Mouse (Mus musculus) mouse embryonic stem cell (cell line): ENCODE measurements around the gene Jak3.

Experiments used
- in situ Hi-C, 2 experiments: fragments of 300-500 bp; cut with MboI; formaldehyde crosslinking; loops; 1 replicate in 1 of 2; 3 replicates in 1 of 2; pipeline ENCODE4 v1.14.3; 2019 to 2020; ENCODE audit warnings: low sequenced_read_pairs in 2 of 2, low pct_unique_long_range_greater_than_20kb in 1 of 2, mixed read lengths in 1 of 2; ENCODE audit not compliant: unreplicated experiment in 1 of 2

The Jak3 gene

GRCm38 (mm10) chr8:71676020-71676741, at the start of gene Jak3:
TSS of gene Jak3 (plus strand) at chr8:71676296.
- in situ Hi-C loops: no loop called here

GRCm38 (mm10) chr8:71626753-71627152, 49.3 kb upstream of the Jak3 start:
- in situ Hi-C loops: no loop called here

GRCm38 (mm10) chr8:71627265-71628099, 48.6 kb upstream of the Jak3 start:
- in situ Hi-C loops: no loop called here

- in situ Hi-C loops: no loop called here
Observed at GRCm38 (mm10) chr8:71628396-71629095, 47.5 kb upstream of the Jak3 start.

GRCm38 (mm10) chr8:71629096-71629697, 46.9 kb upstream of the Jak3 start:
- in situ Hi-C loops: no loop called here

DNA sequence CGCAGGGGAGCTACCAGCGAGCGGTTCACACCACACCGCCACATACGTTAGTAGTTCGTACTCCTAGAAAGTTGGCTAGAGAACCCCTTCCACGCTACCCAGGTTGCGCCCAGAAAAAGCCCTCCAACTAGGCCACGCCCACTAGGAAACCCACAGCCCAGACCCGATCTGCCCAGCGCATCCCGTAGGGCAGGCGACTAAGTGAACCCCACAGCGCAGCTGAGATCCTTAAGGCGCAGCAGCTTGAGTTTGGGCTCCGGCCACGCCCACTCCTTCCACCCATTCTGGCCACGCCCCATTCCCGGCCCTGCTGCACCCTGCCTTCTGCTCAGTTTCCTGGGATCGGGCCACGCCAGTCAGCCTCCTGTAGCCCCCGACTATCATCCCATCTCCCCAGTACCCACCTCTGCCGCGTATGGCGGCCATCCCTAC, 46.3 kb upstream of the Jak3 start:
- in situ Hi-C loops: loop anchor here in 1 of 2 experiments (10.0 kb wide), 1 partner anchor 65 kb away; the partner anchor contains the start of genes Nxnl1 and Slc27a1

GRCm38 (mm10) chr8:71630761-71631160, 45.3 kb upstream of the Jak3 start:
- in situ Hi-C loops: loop anchor here in 1 of 2 experiments (10.0 kb wide), 1 partner anchor 66 kb away; the partner anchor contains the start of genes Nxnl1 and Slc27a1

DNA sequence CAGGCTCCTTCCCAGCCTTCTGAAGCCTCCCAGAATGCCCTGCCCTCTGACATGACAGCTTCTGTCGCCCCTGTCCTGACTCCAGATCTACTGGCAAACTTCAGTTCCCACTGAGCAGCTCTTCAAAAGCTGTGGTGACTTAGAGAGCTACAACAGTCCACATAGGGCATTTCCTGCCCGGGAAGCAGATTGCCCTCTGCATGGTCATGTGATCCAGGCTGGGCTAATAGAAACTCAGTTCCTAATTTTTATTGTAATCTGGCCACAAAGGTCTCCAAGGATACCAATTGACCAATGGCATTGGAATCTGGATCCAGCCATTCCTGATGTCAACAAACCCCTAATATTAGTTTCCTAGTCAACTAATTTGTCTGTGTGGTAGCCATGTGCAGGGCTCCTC, 44.2 kb upstream of the Jak3 start:
- in situ Hi-C loops: loop anchor here in 1 of 2 experiments (10.0 kb wide), 1 partner anchor 67 kb away; the partner anchor contains the start of genes Nxnl1 and Slc27a1

GRCm38 (mm10) chr8:71633164-71633563, 42.9 kb upstream of the Jak3 start:
- in situ Hi-C loops: loop anchor here in 1 of 2 experiments (10.0 kb wide), 1 partner anchor 68 kb away; the partner anchor contains the start of genes Nxnl1 and Slc27a1

- in situ Hi-C loops: loop anchor here in 1 of 2 experiments (10.0 kb wide), 1 partner anchor 69 kb away; the partner anchor contains the start of genes Nxnl1 and Slc27a1
Observed at GRCm38 (mm10) chr8:71633981-71634667, 42.0 kb upstream of the Jak3 start.

GRCm38 (mm10) chr8:71637149-71638095, 38.7 kb upstream of the Jak3 start:
- in situ Hi-C loops: loop anchor here in 1 of 2 experiments (10.0 kb wide), 1 partner anchor 73 kb away; the partner anchor contains the start of genes Nxnl1 and Slc27a1

DNA sequence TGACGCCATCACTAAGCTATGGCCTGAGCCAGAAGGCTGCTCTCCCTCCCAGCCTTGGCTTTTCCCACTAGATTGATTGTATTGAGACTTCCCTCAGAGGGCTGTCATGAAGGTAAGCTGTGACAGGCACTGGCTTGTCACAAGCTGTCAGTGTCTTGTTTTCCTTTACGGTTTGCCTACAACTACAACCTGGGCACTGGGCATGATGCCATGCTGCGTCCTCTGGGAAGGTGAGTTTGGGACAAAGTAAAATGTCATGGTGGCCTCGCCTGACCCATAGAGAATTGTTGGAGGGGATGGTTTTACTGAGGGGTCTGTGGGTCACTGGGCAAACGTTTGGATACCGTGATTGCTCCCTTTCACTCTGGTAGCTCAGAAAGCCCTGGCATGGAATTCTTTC, 37.8 kb upstream of the Jak3 start:
- in situ Hi-C loops: loop anchor here in 1 of 2 experiments (10.0 kb wide), 1 partner anchor 74 kb away; the partner anchor contains the start of genes Nxnl1 and Slc27a1

DNA sequence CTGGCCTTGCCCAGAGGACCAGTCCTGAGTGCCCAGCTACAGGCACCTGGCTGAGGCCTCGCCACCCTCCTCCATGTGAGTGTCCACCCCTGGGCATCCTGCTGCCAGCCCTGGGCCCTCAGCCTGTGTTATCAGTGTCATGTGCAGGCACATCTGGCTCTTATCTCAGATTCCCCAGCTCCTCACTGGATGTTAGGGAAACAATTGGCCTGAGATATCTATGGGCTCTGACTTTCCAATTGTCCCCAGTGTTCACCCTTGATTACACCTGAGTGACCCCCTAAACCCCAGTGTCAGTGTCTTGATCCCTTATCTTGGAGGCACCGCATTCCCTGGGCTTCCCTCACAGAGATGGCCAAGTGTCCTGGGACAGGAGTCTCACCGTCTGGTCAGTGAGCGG, 36.8 kb upstream of the Jak3 start:
- in situ Hi-C loops: loop anchor here in 1 of 2 experiments (10.0 kb wide), 1 partner anchor 75 kb away; the partner anchor contains the start of genes Nxnl1 and Slc27a1

- in situ Hi-C loops: no loop called here
Observed at GRCm38 (mm10) chr8:71645510-71645909, 30.6 kb upstream of the Jak3 start.

- in situ Hi-C loops: no loop called here
Observed at GRCm38 (mm10) chr8:71654600-71654999, 21.5 kb upstream of the Jak3 start.

DNA sequence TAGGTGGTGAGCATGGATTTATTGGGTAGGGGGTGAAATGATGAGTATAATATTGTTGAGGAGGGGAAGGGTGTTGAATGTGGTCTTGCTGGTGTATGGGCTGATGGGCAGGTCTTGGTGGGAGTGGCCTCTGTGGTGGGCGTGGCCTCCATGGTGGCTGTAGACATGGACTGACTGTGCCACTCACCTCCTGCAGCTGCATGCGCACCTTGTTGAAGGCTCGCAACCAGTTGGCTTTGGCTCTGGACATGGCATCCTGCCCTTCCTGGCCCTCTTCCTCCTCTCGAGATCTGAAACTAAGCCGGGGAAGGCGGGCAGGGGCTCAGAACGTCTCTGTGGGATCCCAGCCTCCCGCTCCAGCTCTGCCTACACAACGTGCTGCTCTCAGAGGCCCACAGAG, 18.3 kb upstream of the Jak3 start:
- in situ Hi-C loops: no loop called here
